Mouse (Mus musculus) common myeloid progenitor, adult 5-6 weeks (primary cell): ENCODE results near the gene 4930404N11Rik. TPM values are rescaled to one million over a fixed set of nuclear protein-coding genes. Genes with fewer than 3 reads are reported as not detected.

Experiments
- ATAC-seq: replicated peaks from 2 replicates; pipeline ENCODE4 v1.8.0; 2016; ENCODE audit warnings: low read depth, mild to moderate bottlenecking, moderate TSS enrichment, inconsistent platforms; ENCODE audit not compliant: poor library complexity, severe bottlenecking
- total RNA-seq: library from RNA; stranded (forward); fragments of 200-1000, 187-1606 nt; gene quantifications from 2 replicates; pipeline ENCODE4 v1.2.3, GENCODE M21; 2017

4930404N11Rik gene
- total RNA-seq, 1 experiment from 2014 or later = 0.23 TPM

DNA sequence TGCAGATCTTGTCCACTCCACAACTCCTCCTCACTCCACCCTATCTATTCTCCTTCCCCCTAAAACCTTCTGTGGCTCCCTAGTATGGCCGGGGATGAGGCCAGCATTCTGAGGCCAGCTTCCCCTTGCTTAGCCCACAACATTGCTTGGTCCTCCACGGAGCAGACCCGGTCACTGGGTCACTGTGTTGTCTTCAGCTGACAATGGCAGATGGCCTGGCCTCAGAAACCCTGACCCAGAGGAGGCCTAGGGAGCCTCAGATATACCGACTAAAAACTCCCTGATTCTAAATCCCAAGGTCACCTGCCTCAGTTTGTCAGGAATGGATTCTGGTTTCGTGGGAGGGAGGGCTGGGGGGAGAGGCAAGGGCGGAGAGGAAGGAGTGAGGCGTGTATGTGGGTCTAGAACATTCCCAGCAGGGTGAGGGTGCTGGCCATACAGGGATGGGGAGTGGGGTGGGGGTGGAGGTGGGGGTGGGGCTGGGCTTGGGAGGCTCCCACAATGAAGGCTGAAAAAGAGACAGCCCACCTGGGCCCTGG, 36.7 kb upstream of the 4930404N11Rik start:
- ATAC-seq = no peak

DNA sequence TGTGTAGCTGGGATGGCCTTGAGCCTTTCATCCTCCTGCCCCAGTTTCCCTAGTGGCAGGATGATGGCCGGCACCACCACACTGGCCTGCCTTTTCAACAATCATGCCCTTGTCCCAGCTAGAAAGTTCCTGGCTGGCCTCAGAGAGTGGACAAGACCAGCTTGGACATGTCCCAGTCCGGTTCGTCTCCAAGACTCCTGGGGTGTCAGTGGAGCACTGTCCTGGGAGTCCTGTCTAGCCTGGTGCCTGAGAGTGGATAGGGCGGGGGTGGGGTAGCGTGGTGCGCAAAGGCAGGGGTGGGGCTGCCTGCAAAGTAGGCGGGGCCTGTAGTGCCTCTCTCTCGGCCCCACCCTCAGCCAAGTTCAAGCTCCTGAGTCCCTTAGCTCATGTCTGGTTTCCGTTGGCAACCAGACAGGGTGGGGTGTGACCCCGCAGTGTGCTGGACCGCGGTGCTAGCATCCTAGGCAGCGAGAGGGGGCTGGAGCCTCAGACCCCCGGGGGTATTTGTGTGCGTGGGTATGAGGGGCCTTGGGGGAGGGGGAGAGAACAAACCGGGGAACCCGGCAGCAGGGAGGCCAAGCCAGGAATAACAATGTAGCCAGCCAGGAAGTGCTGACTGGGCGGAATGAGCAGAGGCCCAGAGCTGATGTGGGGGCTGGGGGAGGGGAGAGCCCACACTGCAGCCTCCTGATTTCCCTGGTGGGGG, 36.1 kb upstream of the 4930404N11Rik start:
- peak; percentile 14; the same call in 1 of the 2 replicates for ATAC-seq

DNA sequence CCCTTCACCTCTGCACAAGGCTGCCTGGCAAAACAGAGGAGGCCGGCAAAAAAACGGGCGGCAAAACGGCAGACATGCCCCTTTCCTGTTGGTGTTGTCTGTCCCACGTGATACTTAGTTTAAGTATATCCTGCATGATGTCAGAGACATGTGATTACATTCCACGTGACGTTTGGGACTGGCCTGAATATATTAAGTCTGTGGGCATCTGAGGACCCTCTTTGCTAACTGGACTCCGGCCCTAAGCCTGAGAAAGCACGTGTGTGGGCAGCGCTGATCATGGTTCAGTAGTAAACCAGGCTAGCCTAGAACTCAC, 35.5 kb upstream of the 4930404N11Rik start:
- ATAC-seq = no peak

DNA sequence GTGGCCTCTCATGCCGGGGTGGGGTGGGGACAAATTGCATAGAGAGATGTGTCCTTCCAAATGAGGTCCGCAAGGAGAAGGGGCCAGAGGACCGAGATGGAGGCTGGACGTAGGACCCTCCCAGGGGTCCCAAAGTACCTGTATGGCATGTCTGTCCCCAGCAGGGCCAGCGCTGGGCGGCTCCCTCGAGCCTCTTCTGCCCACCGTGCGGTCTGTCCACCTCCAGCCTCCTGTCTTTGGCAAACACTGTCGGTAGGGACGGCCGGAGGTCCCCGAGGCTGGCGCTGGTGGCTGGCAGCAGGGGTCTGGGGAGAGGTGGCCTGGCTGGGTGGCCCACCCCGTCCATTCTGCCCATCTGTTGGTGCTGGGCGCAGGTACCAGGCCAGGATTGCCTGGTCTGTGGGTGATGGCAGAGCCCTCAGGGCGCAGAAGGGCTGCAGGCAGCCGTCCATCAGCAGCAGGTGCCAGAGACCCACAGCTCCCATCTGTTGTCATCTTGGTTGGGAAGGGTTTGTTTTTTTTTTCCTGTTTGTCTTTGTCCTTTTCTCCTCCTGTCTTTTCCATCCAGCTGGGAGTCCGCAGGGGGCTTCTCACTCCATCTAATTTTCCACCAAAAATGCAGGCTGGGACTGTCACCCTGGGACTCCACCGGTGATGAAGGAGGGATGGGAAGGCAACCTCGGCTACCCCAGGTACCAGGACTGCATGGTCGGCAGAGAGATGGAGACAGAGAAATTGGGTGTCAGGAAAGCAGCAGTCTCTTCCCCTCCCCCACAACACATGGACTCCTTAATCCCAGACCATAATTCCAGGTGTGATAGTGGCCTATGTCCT, 35.0 kb upstream of the 4930404N11Rik start:
- no peak for ATAC-seq

DNA sequence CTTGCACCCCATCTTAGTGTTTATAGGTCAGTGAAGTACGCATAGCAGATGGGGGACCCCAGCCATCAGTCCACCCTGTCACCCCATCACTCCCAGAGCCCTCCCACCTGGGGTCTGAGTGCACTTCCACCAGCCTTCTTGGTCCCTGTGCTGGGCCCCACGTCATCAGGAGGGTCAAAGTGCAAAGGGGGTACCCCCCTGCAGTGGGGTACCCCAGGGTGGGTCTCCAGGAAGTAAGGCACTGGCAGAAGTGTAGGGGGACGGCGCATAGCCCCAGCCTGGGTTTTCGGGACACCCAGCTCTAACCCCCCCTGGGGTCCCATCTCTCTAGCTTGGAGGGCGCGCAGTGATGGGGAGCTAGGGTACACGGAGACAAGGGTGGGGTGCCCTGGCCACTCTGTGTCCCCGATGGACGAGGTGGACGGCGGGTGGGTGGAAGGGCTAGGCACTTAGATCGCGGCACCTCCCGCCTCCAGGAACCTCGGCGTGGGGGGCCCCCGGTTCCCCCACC, 34.2 kb upstream of the 4930404N11Rik start:
- ATAC-seq = no peak

DNA sequence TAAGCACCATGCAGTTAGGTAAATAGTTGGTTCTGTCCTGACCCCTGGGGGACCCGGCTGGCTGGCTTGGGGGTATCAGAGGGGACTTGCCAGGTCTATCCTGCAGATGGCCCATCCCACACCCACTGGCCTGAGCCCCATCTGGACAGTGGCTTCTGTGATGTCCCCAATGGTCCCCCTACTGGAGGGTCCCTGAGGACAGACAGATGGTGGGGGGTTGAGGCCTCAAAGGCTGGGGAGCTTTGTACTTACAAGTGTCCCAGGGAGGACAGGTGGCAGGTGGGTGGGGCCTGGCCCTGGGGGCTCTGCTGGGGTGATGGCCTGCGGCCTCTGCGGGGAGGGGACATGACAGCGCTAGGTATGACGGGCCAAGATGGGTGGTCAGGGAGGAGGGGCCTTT, 33.7 kb upstream of the 4930404N11Rik start:
- ATAC-seq = no peak

DNA sequence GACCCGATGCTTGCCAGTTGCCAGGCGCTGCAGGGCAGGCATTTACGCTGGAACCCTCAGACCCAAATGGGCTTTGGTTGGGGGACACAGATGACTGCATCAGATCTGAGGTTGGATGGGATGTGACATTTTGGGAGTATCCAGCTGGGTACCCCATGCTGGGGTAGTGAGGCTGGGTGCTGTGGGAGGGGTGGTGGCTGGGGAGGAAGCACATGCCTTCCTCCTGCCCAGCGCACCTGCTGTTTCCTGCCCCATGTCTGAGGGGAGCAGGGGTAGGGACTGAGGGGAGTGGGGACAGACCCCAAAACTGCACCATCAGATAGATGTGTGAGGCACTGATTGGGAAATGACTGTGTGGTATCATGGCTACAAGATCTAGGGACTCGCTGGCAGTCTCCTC, 31.1 kb upstream of the 4930404N11Rik start:
- no peak for ATAC-seq

DNA sequence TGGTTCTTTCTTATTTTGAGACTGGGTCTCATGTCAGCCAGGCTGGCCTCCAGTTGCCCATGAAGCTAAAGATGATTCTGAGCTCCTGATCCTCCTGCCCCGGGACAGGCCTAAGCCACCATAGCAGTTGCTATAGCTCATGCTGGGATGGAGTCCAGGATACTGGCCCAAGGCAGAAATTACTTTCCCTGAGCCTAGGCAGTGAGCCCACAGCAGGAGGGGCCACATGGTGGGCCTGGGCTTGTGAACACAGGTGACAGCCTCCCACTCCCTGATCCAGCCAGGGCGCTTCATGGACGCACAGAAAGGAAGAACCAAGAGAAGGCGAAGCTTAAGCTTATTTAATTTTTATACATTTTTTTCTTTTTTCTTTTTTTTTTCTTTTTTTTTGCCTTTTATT, 30.2 kb upstream of the 4930404N11Rik start:
- no peak for ATAC-seq

DNA sequence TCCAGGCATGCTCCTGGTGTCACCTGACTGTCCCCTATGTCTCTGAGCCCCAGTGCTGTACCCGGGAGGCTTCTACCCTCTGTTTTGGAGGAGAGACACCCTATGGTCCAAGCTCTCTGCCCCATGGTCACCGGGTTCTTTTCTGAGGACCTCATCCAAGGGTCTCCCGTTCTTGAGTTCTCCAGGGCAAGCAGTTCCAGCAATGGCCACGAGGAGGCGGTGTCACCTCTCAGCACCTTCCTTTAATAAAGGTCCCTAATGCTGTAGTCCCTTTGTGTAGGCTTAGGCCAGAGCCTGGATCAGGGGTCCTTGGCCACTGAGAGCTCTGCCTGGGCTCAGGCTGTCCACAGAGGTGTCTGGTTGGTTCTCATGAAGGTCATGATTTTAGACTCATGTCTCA, 29.5 kb upstream of the 4930404N11Rik start:
- ATAC-seq = peak; percentile 56

DNA sequence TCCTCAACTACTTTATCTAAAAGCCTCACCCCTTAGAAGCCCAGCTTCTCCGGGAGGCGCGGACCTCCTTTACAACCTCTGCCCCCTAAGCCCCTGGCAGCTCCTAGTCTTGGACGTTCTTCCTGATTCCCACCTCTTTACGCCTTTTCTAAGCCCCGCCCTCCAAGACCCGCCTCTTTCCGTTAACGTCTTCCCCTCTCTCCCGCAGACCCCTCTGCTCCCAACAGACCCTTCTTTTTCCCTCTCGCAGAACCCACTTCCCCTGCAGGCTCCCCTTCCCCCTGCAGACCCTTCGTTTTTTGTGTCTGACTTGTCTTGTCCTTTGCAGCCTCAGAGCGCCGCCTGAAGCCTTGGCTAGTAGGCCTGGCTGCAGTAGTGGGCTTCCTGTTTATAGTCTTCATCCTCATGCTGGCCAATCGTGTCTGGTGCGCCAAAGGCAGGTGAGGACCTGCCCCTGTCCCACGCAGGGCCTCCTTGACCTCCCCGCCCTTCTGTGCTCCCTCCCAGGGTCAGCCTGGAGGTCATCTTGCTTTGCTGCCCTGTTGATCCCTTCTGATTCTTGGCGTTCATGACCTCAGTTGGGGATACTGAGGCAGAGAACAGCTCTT, 27.9 kb upstream of the 4930404N11Rik start:
- peak; percentile 59 for ATAC-seq

DNA sequence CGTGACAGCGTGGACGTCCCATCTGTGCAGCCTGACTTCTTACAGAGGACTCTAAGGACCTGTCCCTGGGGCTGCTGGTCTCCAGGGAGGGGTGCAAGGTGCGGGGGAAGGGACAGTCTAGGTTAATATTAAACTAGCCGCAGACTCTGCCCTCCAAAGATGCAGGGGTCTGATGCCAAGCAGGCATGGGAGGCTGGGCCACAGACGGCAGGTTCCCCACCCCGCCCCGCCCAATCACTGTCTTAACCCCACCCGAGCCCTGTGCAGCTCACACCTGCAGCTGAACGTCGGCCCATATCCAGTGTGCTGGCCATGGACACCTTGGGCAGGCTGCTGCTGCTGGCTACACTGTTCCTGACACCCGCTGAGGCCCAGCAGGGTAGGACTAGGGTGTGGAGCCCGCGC, 27.2 kb upstream of the 4930404N11Rik start, which contains the start of gene Smim24:
Gene Smim24, plus strand, starts transcription at position 271 of the 405 bp plus-strand sequence.
- ATAC-seq = no peak

DNA sequence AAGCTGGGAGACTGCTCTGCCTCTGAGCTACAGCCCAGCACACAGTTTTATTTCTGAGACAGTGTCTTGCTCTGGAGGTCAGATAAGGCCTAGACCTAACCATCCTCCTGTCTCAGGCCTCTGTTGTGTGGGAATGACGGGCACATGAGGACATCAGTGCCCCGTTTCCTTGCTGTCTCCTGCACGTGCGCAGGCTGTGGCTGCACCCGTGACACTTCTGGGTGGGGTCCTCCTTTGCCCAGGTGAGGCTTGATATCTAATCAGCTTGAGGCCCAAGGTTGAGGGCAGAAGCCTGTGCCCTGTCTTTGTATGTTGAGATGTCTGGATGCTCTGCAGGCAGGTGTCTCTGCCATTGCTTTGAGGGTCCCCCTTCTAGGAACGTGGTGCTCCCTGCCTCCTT, 26.7 kb upstream of the 4930404N11Rik start:
- no peak for ATAC-seq

DNA sequence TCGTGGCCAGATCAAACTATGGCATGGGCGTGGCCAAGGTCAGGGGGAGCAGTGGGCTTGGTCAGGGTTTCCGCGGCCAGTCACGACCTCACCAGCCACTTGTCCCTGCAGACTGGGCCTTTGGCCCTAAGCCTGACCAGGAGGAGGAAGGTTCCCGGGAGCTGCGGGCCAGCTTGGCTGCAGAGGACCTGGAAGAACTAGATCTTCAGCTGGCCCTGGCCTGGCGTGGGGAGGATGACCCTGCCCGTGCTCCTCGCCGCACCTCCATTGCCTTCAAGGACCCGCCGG, 25.0 kb upstream of the 4930404N11Rik start:
- ATAC-seq = no peak

DNA sequence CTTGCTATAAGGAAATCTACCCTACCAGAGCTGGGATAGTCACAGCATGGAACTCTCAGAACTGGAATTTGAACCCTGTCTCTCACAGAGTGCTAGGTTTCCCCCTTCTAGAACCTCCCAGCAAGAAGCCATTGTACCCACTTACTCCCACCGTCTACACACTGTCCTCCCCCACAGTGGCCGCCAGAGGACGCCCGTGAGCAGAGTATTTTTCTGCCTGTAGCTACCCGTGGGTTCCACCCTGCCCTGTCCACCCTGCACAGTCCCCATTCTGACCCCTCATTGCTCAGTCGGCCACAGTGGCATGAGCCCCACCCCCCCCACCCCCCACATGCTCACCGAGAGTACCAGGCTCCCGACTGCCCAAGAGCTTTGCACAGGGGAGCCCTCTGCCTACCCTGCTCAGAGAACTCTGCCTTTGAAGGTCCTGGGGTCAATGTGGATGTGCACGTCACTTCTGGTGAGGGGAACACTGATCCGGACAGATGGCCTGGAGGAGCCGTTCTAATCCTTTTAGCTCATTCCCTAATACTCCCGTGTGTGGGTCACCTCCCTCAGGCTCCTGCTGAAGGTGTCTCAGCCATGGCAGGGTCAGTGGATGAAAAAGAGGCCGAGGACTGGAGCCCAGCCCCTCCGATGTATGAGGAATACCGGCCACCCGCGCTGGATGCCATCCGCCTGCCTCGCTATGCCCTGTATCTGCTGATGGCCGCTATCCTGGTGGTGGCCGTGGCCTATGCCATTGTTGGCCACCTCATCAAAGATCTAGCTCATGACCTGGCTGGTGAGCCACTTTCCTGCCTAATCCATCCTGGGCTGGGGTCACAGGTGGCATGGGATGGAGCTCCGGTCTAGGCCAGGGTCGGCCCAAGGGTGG, 24.4 kb upstream of the 4930404N11Rik start:
- ATAC-seq = peak; percentile 65

DNA sequence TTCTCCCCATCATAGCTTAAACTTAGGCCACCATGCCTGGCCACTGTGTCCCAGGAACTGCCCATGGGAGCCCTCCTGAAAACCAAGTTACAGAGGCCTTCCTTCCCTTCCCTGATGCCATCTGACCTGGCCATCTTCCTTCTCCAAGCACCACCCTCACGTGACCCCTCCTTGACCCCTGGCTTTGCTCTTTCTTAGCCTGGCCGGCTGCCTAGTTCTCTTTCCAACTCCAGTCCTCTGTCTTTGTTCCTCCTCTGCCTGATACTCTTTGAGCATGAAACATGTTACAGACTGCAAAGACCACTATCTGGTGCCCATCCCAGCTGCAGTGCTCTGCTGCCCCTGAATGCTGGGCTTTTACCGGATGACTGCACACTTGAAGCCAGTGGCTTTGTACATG, 23.8 kb upstream of the 4930404N11Rik start:
- no peak for ATAC-seq

DNA sequence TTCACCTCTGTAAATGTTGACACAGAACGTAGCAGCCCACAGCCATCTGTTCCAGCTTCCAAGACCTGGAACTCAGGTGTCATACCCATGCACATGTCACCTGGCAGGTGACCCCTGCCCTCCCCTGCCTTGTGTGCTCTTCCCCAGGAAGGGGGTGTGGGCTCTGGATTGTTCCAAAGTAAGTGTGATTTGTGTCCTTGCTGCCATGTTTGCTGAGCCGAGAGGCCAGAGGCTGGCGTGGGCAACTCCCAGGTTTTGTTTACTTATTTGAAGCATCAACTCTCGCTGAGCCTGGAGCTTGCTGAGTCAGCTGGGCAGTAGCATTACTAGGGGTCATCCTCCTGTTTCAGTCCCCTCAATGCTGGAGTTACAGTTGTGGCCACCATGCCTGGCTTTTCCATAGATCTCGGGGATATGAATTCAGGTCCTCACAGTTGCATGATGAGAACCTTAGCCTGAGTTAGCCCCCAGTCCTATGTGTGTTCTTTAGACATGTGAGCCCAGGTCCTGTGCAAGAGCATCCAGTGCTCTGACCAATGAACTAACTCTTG, 23.0 kb upstream of the 4930404N11Rik start, which contains the start of gene Gm48552:
Gene Gm48552, plus strand, starts transcription at position 501 of the 551 bp plus-strand sequence.
- ATAC-seq = no peak

DNA sequence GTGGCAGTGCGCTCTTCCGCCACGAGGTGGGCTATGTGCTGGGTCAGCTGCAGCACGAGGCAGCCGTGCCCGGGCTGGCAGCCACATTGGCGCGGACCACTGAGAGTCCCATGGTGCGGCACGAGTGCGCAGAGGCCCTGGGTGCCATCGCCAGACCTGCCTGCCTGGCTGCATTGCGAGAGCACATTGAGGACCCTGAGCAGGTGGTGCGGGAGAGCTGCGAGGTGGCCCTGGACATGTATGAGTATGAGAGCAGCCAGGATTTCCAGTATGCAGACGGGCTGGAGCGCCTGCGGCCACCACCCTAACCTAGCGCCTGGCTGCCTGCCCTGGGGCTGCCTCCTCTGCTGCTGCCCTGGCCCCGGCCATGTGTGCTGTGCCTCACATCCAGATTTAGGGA, 22.1 kb upstream of the 4930404N11Rik start:
- ATAC-seq = no peak

DNA sequence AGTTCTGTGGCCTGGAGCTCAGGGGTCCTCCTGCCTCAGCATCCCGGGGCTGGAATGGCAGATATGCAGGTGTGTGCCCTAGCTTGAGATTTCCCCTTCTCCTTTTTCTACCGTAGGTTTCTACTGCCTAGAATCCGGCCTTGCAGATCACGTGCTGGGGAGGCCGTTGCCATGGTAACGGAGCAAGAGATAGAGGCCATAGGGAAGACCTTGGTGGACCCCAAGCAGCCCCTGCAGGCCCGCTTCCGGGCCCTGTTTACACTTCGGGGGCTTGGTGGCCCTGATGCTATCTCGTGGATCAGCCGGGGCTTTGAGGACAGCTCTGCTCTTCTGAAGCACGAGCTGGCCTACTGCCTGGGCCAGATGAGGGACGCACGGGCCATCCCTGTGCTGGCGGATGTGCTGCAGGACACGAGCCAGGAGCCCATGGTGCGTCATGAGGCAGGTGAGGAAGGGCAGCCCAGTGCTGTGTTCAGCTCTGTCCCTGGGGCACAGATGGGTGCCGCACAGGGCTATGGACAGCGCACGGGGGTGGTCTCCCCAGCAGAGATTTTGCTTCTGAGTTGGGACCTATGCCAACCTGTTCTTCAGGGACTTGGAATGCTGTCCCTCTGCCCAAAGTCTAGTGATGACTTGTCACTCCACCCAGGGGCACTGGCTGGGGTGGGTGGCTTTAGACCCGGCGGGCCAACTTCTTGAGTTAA, 20.1 kb upstream of the 4930404N11Rik start:
- no peak for ATAC-seq

DNA sequence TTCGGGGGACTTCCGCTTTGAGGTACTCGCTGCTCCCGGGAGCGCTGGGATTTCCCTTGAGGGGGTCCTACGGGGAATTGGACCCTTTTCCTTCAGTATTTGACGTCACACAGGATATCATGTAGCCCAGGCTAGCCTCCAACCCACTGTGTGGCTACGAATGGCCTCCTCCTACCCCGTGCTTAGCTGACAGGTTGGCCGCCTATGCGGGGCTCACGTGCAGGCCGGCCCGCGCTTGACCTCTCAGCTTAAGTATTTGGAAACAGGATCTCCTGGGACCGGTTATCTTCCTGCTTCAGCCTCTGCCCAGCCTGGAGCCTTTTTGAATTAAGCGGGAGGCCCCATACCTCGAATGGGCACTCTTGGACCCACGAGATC, 19.0 kb upstream of the 4930404N11Rik start:
- ATAC-seq = peak; percentile 0; the same call in 1 of the 2 replicates
